Mouse (Mus musculus): ENCODE data around the gene Aqp6. TPM values are rescaled to one million over a fixed set of nuclear protein-coding genes. Genes with fewer than 3 reads are reported as not detected.

Aqp6 gene
- polyA plus RNA-seq, 1 experiment from 2014 or later: not detected

- no peaks in the 10 kb centered on the region for H3K9me3 ChIP-seq (ENCODE audit: control insufficient read depth, low read length)
- 12% methylated on average over 6 of the region's 6 CpGs for WGBS
- peaks cover 3% of the 10 kb centered on the region; the same call in 1 of the 2 replicates for H3K27me3 ChIP-seq (ENCODE audit: control insufficient read depth, insufficient read depth, low read depth, low read length)
- H3K4me2 ChIP-seq (ENCODE audit: low read depth, low read length): peak overlapping the region; percentile 58
- H3K4me1 ChIP-seq (replicated peaks; ENCODE audit: control insufficient read depth, insufficient read depth, low read length): peaks cover 39% of the 10 kb centered on the region
- peak overlapping the region; percentile 12 for H3K9ac ChIP-seq (ENCODE audit: low read length)
- no peaks in the 10 kb centered on the region for H3K36me3 ChIP-seq (ENCODE audit: control insufficient read depth, insufficient read depth, low read length)
- H3K27ac ChIP-seq (ENCODE audit: low read length): no peak overlapping the region
- no peak for ATAC-seq (ENCODE audit: low read depth)
- H3K4me3 ChIP-seq (ENCODE audit: low read length): peak overlapping the region; percentile 78
These were observed 48.0 kb downstream of the Aqp6 start for GRCm38 (mm10) chr15:99649067-99649761.

GRCm38 (mm10) chr15:99650304-99650703 lies 49.1 kb downstream of the Aqp6 start:
- Histone ChIP-seq H3K27ac (ENCODE audit: low read length) (no peak overlapping the region), H3K4me1 (replicated peaks; ENCODE audit: control insufficient read depth, insufficient read depth, low read length) (peaks cover 35% of the 10 kb centered on the region)

GRCm38 (mm10) chr15:99651163-99651872 lies 50.1 kb downstream of the Aqp6 start, which contains the start of gene Racgap1:
Gene Racgap1 (minus strand): TSS chr15:99651656.
- peaks cover 32% of the 10 kb centered on the region for H3K4me1 ChIP-seq (replicated peaks; ENCODE audit: control insufficient read depth, insufficient read depth, low read length)
- WGBS: under 1% methylated on average over 49 of the region's 68 CpGs

More at GRCm38 (mm10) chr15:99650304-99650703, 49.1 kb downstream of the Aqp6 start:
- Histone ChIP-seq H3K9ac (ENCODE audit: low read length) (peak overlapping the region; percentile 91), H3K9me3 (ENCODE audit: control insufficient read depth, low read length) (no peaks in the 10 kb centered on the region), H3K36me3 (ENCODE audit: control insufficient read depth, insufficient read depth, low read length) (no peaks in the 10 kb centered on the region), H3K27me3 (ENCODE audit: control insufficient read depth, insufficient read depth, low read depth, low read length) (peaks cover 14% of the 10 kb centered on the region; the same call in 1 of the 2 replicates), H3K4me3 (ENCODE audit: low read length) (peak overlapping the region; percentile 78), H3K4me2 (ENCODE audit: low read depth, low read length) (peak overlapping the region; percentile 58)
- WGBS: 41% methylated on average over 2 of the region's 2 CpGs
- ATAC-seq (ENCODE audit: low read depth): no peak

GRCm38 (mm10) chr15:99651984-99652872 lies 51.0 kb downstream of the Aqp6 start:
- Histone ChIP-seq H3K4me2 (ENCODE audit: low read depth, low read length) (peak overlapping the region; percentile 67), H3K27ac (ENCODE audit: low read length) (no peak overlapping the region), H3K9me3 (ENCODE audit: control insufficient read depth, low read length) (no peaks in the 10 kb centered on the region), H3K4me1 (replicated peaks; ENCODE audit: control insufficient read depth, insufficient read depth, low read length) (peaks cover 30% of the 10 kb centered on the region), H3K27me3 (ENCODE audit: control insufficient read depth, insufficient read depth, low read depth, low read length) (peaks cover 20% of the 10 kb centered on the region; the same call in 1 of the 2 replicates), H3K9ac (ENCODE audit: low read length) (peak overlapping the region; percentile 47), H3K36me3 (ENCODE audit: control insufficient read depth, insufficient read depth, low read length) (no peaks in the 10 kb centered on the region), H3K4me3 (ENCODE audit: low read length) (peak overlapping the region; percentile 78)
- no peak for ATAC-seq (ENCODE audit: low read depth)
- WGBS: 58% methylated on average over 10 of the region's 10 CpGs

More at GRCm38 (mm10) chr15:99651163-99651872, 50.1 kb downstream of the Aqp6 start, which contains the start of gene Racgap1:
- Histone ChIP-seq H3K27me3 (ENCODE audit: control insufficient read depth, insufficient read depth, low read depth, low read length) (peaks cover 17% of the 10 kb centered on the region; the same call in 1 of the 2 replicates), H3K4me3 (ENCODE audit: low read length) (peak within 1 kb of the TSS; percentile 78), H3K9me3 (ENCODE audit: control insufficient read depth, low read length) (no peaks in the 10 kb centered on the region), H3K9ac (ENCODE audit: low read length) (peak within 1 kb of the TSS; percentile 91), H3K27ac (ENCODE audit: low read length) (peak within 1 kb of the TSS; percentile 58; the same call in 1 of the 2 replicates), H3K4me2 (ENCODE audit: low read depth, low read length) (peak within 1 kb of the TSS; percentile 67), H3K36me3 (ENCODE audit: control insufficient read depth, insufficient read depth, low read length) (no peaks in the 10 kb centered on the region)
- peak; percentile 96 for ATAC-seq (ENCODE audit: low read depth)

- WGBS: 11% methylated on average over 8 of the region's 8 CpGs
- ATAC-seq (ENCODE audit: low read depth): no peak
- Histone ChIP-seq H3K9me3 (ENCODE audit: control insufficient read depth, low read length) (no peaks in the 10 kb centered on the region), H3K4me1 (replicated peaks; ENCODE audit: control insufficient read depth, insufficient read depth, low read length) (peaks cover 29% of the 10 kb centered on the region), H3K36me3 (ENCODE audit: control insufficient read depth, insufficient read depth, low read length) (no peaks in the 10 kb centered on the region), H3K9ac (ENCODE audit: low read length) (no peak overlapping the region), H3K4me2 (ENCODE audit: low read depth, low read length) (peak overlapping the region; percentile 50), H3K27me3 (ENCODE audit: control insufficient read depth, insufficient read depth, low read depth, low read length) (peaks cover 20% of the 10 kb centered on the region; the same call in 1 of the 2 replicates), H3K4me3 (ENCODE audit: low read length) (peak overlapping the region; percentile 31), H3K27ac (ENCODE audit: low read length) (no peak overlapping the region)
These were observed 52.1 kb downstream of the Aqp6 start for GRCm38 (mm10) chr15:99653291-99653690.

- Histone ChIP-seq H3K9me3 (ENCODE audit: control insufficient read depth, low read length) (no peaks in the 10 kb centered on the region), H3K27ac (ENCODE audit: low read length) (no peak overlapping the region), H3K36me3 (ENCODE audit: control insufficient read depth, insufficient read depth, low read length) (no peaks in the 10 kb centered on the region), H3K4me2 (ENCODE audit: low read depth, low read length) (peak overlapping the region; percentile 50), H3K27me3 (ENCODE audit: control insufficient read depth, insufficient read depth, low read depth, low read length) (peaks cover 20% of the 10 kb centered on the region; the same call in 1 of the 2 replicates), H3K4me3 (ENCODE audit: low read length) (peak overlapping the region; percentile 31), H3K4me1 (replicated peaks; ENCODE audit: control insufficient read depth, insufficient read depth, low read length) (peaks cover 25% of the 10 kb centered on the region), H3K9ac (ENCODE audit: low read length) (peak overlapping the region; percentile 12; the same call in 1 of the 2 replicates)
- WGBS: 6% methylated on average over 21 of the region's 21 CpGs
- no peak for ATAC-seq (ENCODE audit: low read depth)
These were observed 52.7 kb downstream of the Aqp6 start for GRCm38 (mm10) chr15:99653876-99654275.

Other genes starting within 250 kb of the Aqp6 start
- gene Fmnl3, start 230.9 kb upstream of the Aqp6 start, polyA plus RNA-seq (2015; fragmentation: Nextera tagmentation; extraction: Ambion mirVana): 29.1 and 29.3 TPM in 2 replicates
- 459 and 464 TPM in 2 replicates for gene Tmbim6, start 208.5 kb upstream of the Aqp6 start, polyA plus RNA-seq (2015; fragmentation: Nextera tagmentation; extraction: Ambion mirVana)
- 7.5 and 9.5 TPM in 2 replicates for gene Nckap5l, start 143.7 kb upstream of the Aqp6 start, polyA plus RNA-seq (2015; fragmentation: Nextera tagmentation; extraction: Ambion mirVana)
- gene Bcdin3d, start 126.7 kb upstream of the Aqp6 start, polyA plus RNA-seq (2015; fragmentation: Nextera tagmentation; extraction: Ambion mirVana): 13.4 and 13.7 TPM in 2 replicates
- gene Faim2, start 73.2 kb upstream of the Aqp6 start, polyA plus RNA-seq (2015; fragmentation: Nextera tagmentation; extraction: Ambion mirVana): 0.93 and 0.94 TPM in 2 replicates
- not detected in 2 replicates for gene Aqp2, start 22.3 kb upstream of the Aqp6 start, polyA plus RNA-seq (2015; fragmentation: Nextera tagmentation; extraction: Ambion mirVana)
- 1.8 and 3.2 TPM in 2 replicates for gene Aqp5, start 10.6 kb upstream of the Aqp6 start, polyA plus RNA-seq (2015; fragmentation: Nextera tagmentation; extraction: Ambion mirVana)
- gene Racgap1, start 50.3 kb downstream of the Aqp6 start, polyA plus RNA-seq (2015; fragmentation: Nextera tagmentation; extraction: Ambion mirVana): 165 and 178 TPM in 2 replicates
- 1.6 and 1.7 TPM in 2 replicates for gene Asic1, start 69.0 kb downstream of the Aqp6 start, polyA plus RNA-seq (2015; fragmentation: Nextera tagmentation; extraction: Ambion mirVana)
- gene Smarcd1, start 100.7 kb downstream of the Aqp6 start, polyA plus RNA-seq (2015; fragmentation: Nextera tagmentation; extraction: Ambion mirVana): 31.1 and 34.5 TPM in 2 replicates
- gene Gm17349, start 104.1 kb downstream of the Aqp6 start, polyA plus RNA-seq (2015; fragmentation: Nextera tagmentation; extraction: Ambion mirVana): not detected in 2 replicates
- 3.3 and 3.7 TPM in 2 replicates for gene Gpd1, start 116.1 kb downstream of the Aqp6 start, polyA plus RNA-seq (2015; fragmentation: Nextera tagmentation; extraction: Ambion mirVana)
- gene Cox14, start 124.2 kb downstream of the Aqp6 start, polyA plus RNA-seq (2015; fragmentation: Nextera tagmentation; extraction: Ambion mirVana): 148 and 164 TPM in 2 replicates
- 73.3 and 74.4 TPM in 2 replicates for gene Cers5, start 171.5 kb downstream of the Aqp6 start, polyA plus RNA-seq (2015; fragmentation: Nextera tagmentation; extraction: Ambion mirVana)